Mouse (Mus musculus) myocyte (in vitro differentiated cells): Measurements from ENCODE around the gene Gnaz.

Source experiments
- MAX ChIP-seq: IDR thresholded peaks from one replicate; pipeline ENCODE4 v1.6.1; 2011; ENCODE audit warnings: low read depth, mild to moderate bottlenecking, control low read depth
- POLR2A ChIP-seq: IDR thresholded peaks from one replicate; pipeline ENCODE4 v1.6.1; 2011; ENCODE audit warnings: low read depth, mild to moderate bottlenecking, control low read depth, moderate library complexity; ENCODE audit not compliant: insufficient read length
- TCF12 ChIP-seq: IDR thresholded peaks from one replicate; pipeline ENCODE4 v1.6.1; 2011; ENCODE audit warnings: mild to moderate bottlenecking, control low read depth; ENCODE audit not compliant: poor library complexity, insufficient read depth, severe bottlenecking

DNA sequence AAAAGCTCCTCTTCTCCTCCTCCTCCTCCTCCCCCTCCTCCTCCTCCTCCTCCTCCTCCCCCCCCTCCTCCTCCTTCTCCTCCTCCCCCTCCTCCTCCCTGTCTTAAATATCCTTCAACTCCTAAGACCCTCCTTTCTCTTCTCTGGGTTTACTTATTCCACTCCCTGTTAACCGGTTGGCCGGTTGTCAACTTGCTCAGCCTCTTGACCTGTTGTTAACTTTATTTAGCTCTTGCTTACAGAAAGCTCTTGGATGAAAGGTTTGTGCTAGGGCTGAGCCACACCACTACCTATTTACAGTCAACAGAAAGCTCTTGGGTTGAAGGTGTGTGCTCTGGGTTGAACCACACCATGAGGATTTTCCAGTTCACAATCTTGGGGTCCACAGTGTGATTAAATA lies 53.3 kb downstream of the Gnaz start:
- TF ChIP-seq MAX, result no peak
- no peak for TF ChIP-seq POLR2A
- no peak for TF ChIP-seq TCF12
